Mouse (Mus musculus): ENCODE measurements around the gene Ankrd60. TPM values are rescaled to one million over a fixed set of nuclear protein-coding genes. Genes with fewer than 3 reads are reported as not detected.

Gene Ankrd60
- polyA plus RNA-seq, 1 experiment = not detected

DNA sequence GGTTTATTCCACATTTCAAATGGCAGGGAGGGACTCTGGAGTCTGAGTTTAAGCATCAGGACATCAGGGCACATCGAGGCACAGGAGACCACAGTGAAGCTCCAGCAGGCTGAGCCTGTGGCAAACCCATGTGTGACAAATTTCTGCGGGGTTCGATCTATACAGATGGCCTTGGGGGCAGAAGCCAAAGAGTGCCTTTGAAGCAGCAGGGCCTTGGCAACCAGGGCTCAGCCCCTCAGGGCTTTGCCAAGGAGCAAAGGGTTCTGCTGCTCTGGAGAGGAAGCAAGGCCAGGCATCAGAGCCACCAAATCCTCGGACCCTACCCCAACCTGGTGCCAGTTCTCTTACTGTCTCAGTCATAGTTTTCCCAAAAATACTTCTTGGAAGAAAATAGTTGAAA is 35.4 kb downstream of the Ankrd60 start:
- H3K4me2 ChIP-seq (ENCODE audit: low read depth) = no peak overlapping the region
- H3K4me3 ChIP-seq = no peak overlapping the region
- no peaks in the 10 kb centered on the region for H3K36me3 ChIP-seq (ENCODE audit: control insufficient read depth, insufficient read depth)
- H3ac ChIP-seq (ENCODE audit: control insufficient read depth, insufficient read length) = no peak overlapping the region
- H3K79me2 ChIP-seq (ENCODE audit: control insufficient read depth, insufficient read depth) = no peaks in the 10 kb centered on the region
- no peaks in the 10 kb centered on the region for H3K27me3 ChIP-seq (ENCODE audit: control insufficient read depth, insufficient read depth, insufficient read length)
- no peak for TF ChIP-seq TCF12 (IDR thresholded peaks at IDR 0.05; ENCODE audit: insufficient read depth, poor library complexity, severe bottlenecking)

DNA sequence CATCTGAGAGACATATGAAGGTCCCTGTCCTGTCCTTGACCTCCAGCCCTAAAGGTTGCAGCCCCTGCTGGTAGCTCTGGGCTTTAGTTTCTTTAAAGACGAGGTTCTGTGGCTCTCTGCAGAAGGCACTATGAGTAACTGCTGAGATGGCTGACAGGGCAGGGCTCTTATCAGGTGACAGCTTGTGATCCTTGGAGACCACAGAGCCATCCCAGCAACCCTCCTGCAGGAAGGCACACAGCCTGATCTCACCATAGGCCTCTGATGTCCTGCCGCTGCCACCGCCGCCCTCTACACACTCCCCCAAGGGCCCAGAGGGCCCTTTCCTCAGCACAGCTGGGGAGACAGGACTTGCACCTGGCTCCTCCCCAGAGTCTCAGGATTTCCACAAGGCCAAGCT is 36.4 kb downstream of the Ankrd60 start:
- H3K79me2 ChIP-seq (ENCODE audit: control insufficient read depth, insufficient read depth) = no peaks in the 10 kb centered on the region
- TF ChIP-seq POLR2A (IDR thresholded peaks at IDR 0.05; ENCODE audit: insufficient read length, low read depth) (no peak), E2F4 (IDR thresholded peaks at IDR 0.05; ENCODE audit: insufficient read depth) (no peak), USF1 (IDR thresholded peaks at IDR 0.05; ENCODE audit: low read depth) (no peak), MAX (IDR thresholded peaks at IDR 0.05; ENCODE audit: low read depth) (no peak), MYOD1 (IDR thresholded peaks at IDR 0.05; ENCODE audit: control insufficient read depth in 1 of 3, insufficient read length in 2 of 3, low read depth in 2 of 3) (no peak), SRF (IDR thresholded peaks at IDR 0.05; ENCODE audit: control insufficient read depth, insufficient read length, low read depth) (no peak), MYOG (IDR thresholded peaks at IDR 0.05; ENCODE audit: control insufficient read depth in 1 of 3, insufficient read depth in 1 of 3, insufficient read length in 2 of 3, low read depth in 2 of 3) (no peak), TCF3 (IDR thresholded peaks at IDR 0.05; ENCODE audit: insufficient read length, low read depth) (no peak), TCF12 (IDR thresholded peaks at IDR 0.05; ENCODE audit: insufficient read depth, poor library complexity, severe bottlenecking) (no peak), REST (IDR thresholded peaks at IDR 0.05; ENCODE audit: insufficient read depth, insufficient read length) (no peak), POLR2AphosphoS2 (IDR thresholded peaks at IDR 0.05; ENCODE audit: insufficient read length, low read depth) (no peak), CEBPB (IDR thresholded peaks at IDR 0.05; ENCODE audit: insufficient read depth, poor library complexity, severe bottlenecking) (no peak)
- no peaks in the 10 kb centered on the region for H3K36me3 ChIP-seq (ENCODE audit: control insufficient read depth, insufficient read depth)

GRCm38 (mm10) chr2:173539781-173540180 is 38.4 kb downstream of the Ankrd60 start:
- Histone ChIP-seq H3K79me2 (ENCODE audit: control insufficient read depth, insufficient read depth) (no peaks in the 10 kb centered on the region), H3K27me3 (ENCODE audit: control insufficient read depth, insufficient read depth, insufficient read length) (no peaks in the 10 kb centered on the region), H3K4me3 (no peak overlapping the region), H3K36me3 (ENCODE audit: control insufficient read depth, insufficient read depth) (no peaks in the 10 kb centered on the region), H3K4me2 (ENCODE audit: low read depth) (no peak overlapping the region), H3ac (ENCODE audit: control insufficient read depth, insufficient read length) (no peak overlapping the region)
- no peak for TF ChIP-seq E2F4 (IDR thresholded peaks at IDR 0.05; ENCODE audit: insufficient read depth)
- TF ChIP-seq MAX (IDR thresholded peaks at IDR 0.05; ENCODE audit: low read depth) = no peak
- no peak for TF ChIP-seq POLR2A (IDR thresholded peaks at IDR 0.05; ENCODE audit: insufficient read length, low read depth)
- no peak for TF ChIP-seq TCF3 (IDR thresholded peaks at IDR 0.05; ENCODE audit: insufficient read length, low read depth)
- no peak for TF ChIP-seq MYOD1 (IDR thresholded peaks at IDR 0.05; ENCODE audit: control insufficient read depth in 1 of 3, insufficient read length in 2 of 3, low read depth in 2 of 3)
- TF ChIP-seq USF1 (IDR thresholded peaks at IDR 0.05; ENCODE audit: low read depth) = no peak
- TF ChIP-seq CEBPB (IDR thresholded peaks at IDR 0.05; ENCODE audit: insufficient read depth, poor library complexity, severe bottlenecking) = no peak
- TF ChIP-seq POLR2AphosphoS2 (IDR thresholded peaks at IDR 0.05; ENCODE audit: insufficient read length, low read depth) = no peak
- no peak for TF ChIP-seq TCF12 (IDR thresholded peaks at IDR 0.05; ENCODE audit: insufficient read depth, poor library complexity, severe bottlenecking)
- no peak for TF ChIP-seq REST (IDR thresholded peaks at IDR 0.05; ENCODE audit: insufficient read depth, insufficient read length)
- no peak for TF ChIP-seq MYOG (IDR thresholded peaks at IDR 0.05; ENCODE audit: control insufficient read depth in 1 of 3, insufficient read depth in 1 of 3, insufficient read length in 2 of 3, low read depth in 2 of 3)
- no peak for TF ChIP-seq SRF (IDR thresholded peaks at IDR 0.05; ENCODE audit: control insufficient read depth, insufficient read length, low read depth)

More for the DNA sequence above, 36.4 kb downstream of the Ankrd60 start:
- H3K4me2 ChIP-seq (ENCODE audit: low read depth) = no peak overlapping the region
- H3K27me3 ChIP-seq (ENCODE audit: control insufficient read depth, insufficient read depth, insufficient read length) = no peaks in the 10 kb centered on the region
- H3ac ChIP-seq (ENCODE audit: control insufficient read depth, insufficient read length) = no peak overlapping the region
- H3K4me3 ChIP-seq = no peak overlapping the region

- no peak overlapping the region for H3K4me3 ChIP-seq
- H3K36me3 ChIP-seq (ENCODE audit: control insufficient read depth, insufficient read depth) = no peaks in the 10 kb centered on the region
- H3ac ChIP-seq (ENCODE audit: control insufficient read depth, insufficient read length) = no peak overlapping the region
- H3K27me3 ChIP-seq (ENCODE audit: control insufficient read depth, insufficient read depth, insufficient read length) = peaks cover 11% of the 10 kb centered on the region
- no peak overlapping the region for H3K4me2 ChIP-seq (ENCODE audit: low read depth)
- TF ChIP-seq SRF (IDR thresholded peaks at IDR 0.05; ENCODE audit: control insufficient read depth, insufficient read length, low read depth) (no peak), USF1 (IDR thresholded peaks at IDR 0.05; ENCODE audit: low read depth) (no peak), MYOD1 (IDR thresholded peaks at IDR 0.05; ENCODE audit: control insufficient read depth in 1 of 3, insufficient read length in 2 of 3, low read depth in 2 of 3) (no peak), TCF12 (IDR thresholded peaks at IDR 0.05; ENCODE audit: insufficient read depth, poor library complexity, severe bottlenecking) (no peak), MYOG (IDR thresholded peaks at IDR 0.05; ENCODE audit: control insufficient read depth in 1 of 3, insufficient read depth in 1 of 3, insufficient read length in 2 of 3, low read depth in 2 of 3) (no peak)
- no peaks in the 10 kb centered on the region for H3K79me2 ChIP-seq (ENCODE audit: control insufficient read depth, insufficient read depth)
These were observed 42.3 kb downstream of the Ankrd60 start for GRCm38 (mm10) chr2:173535886-173536285.

GRCm38 (mm10) chr2:173535390-173535789 is 42.8 kb downstream of the Ankrd60 start:
- Histone ChIP-seq H3K79me2 (ENCODE audit: control insufficient read depth, insufficient read depth) (no peaks in the 10 kb centered on the region), H3K4me3 (no peak overlapping the region), H3ac (ENCODE audit: control insufficient read depth, insufficient read length) (no peak overlapping the region), H3K4me2 (ENCODE audit: low read depth) (no peak overlapping the region), H3K27me3 (ENCODE audit: control insufficient read depth, insufficient read depth, insufficient read length) (peaks cover 13% of the 10 kb centered on the region), H3K36me3 (ENCODE audit: control insufficient read depth, insufficient read depth) (no peaks in the 10 kb centered on the region)
- TF ChIP-seq MYOG (IDR thresholded peaks at IDR 0.05; ENCODE audit: control insufficient read depth in 1 of 3, insufficient read depth in 1 of 3, insufficient read length in 2 of 3, low read depth in 2 of 3) = no peak
- no peak for TF ChIP-seq POLR2AphosphoS2 (IDR thresholded peaks at IDR 0.05; ENCODE audit: insufficient read length, low read depth)
- no peak for TF ChIP-seq TCF3 (IDR thresholded peaks at IDR 0.05; ENCODE audit: insufficient read length, low read depth)
- TF ChIP-seq SRF (IDR thresholded peaks at IDR 0.05; ENCODE audit: control insufficient read depth, insufficient read length, low read depth) = no peak
- TF ChIP-seq REST (IDR thresholded peaks at IDR 0.05; ENCODE audit: insufficient read depth, insufficient read length) = no peak
- TF ChIP-seq TCF12 (IDR thresholded peaks at IDR 0.05; ENCODE audit: insufficient read depth, poor library complexity, severe bottlenecking) = no peak
- TF ChIP-seq POLR2A (IDR thresholded peaks at IDR 0.05; ENCODE audit: insufficient read length, low read depth) = no peak
- TF ChIP-seq CEBPB (IDR thresholded peaks at IDR 0.05; ENCODE audit: insufficient read depth, poor library complexity, severe bottlenecking) = no peak
- TF ChIP-seq MYOD1 (IDR thresholded peaks at IDR 0.05; ENCODE audit: control insufficient read depth in 1 of 3, insufficient read length in 2 of 3, low read depth in 2 of 3) = no peak
- TF ChIP-seq USF1 (IDR thresholded peaks at IDR 0.05; ENCODE audit: low read depth) = no peak
